Mouse (Mus musculus): ENCODE data around the gene Btbd35f16.
"Not testable (repeated sequence)": the region's sequence is repeated elsewhere in the genome, so short reads cannot be mapped to it uniquely, and the experiment has no call there.

Gene Btbd35f16

DNA sequence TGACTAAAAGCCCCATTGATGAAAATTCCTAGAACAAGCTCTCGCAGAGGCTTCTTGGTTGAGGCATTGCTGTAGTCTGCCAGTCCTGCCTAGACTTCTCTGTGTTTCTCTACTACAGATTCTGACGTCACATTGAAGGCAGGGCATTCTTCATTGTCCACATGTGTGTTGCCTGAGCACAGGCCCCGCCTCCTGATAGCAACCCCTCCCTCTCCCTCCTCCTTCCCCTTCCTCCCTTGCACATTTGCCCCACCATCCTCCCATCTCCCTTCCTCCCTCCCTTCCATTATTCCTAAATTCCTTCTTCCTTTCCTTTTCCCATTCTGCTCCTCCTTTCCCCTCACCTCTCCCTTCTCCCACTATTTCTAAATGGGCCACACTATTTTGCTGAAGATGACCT is at the start of gene Btbd35f16:
Btbd35f16 (minus strand) TSS at position 101 of the 400 bp plus-strand sequence.
- DNase-seq (ENCODE audit: low spot score), result not testable (repeated sequence)

All from ovary, postnatal 14 days (tissue).